Mouse (Mus musculus) heart, adult 2 months (tissue): ENCODE results near the gene Erc1. TPM values are rescaled to one million over a fixed set of nuclear protein-coding genes. Genes with fewer than 3 reads are reported as not detected.

Experiments
- DNase-seq, 2 experiments: peaks; one replicate each; pipeline ENCODE4 v3.0.0; 2021
- H3K27ac ChIP-seq: fragments of 200-600 bp; 2 replicates; pipeline ENCODE4 v1.8.1; 2022
- H3K27me3 ChIP-seq: fragments of 200-500 bp; 2 replicates; pipeline ENCODE4 v1.6.1; 2012; ENCODE audit warnings: mild to moderate bottlenecking, low read length, inconsistent platforms, mixed read lengths; ENCODE audit not compliant: control insufficient read depth, insufficient read depth
- H3K36me3 ChIP-seq: fragments of 200-500 bp; 2 replicates; pipeline ENCODE4 v1.6.1; 2012; ENCODE audit warnings: low read length, inconsistent platforms; ENCODE audit not compliant: control insufficient read depth, insufficient read depth
- H3K4me1 ChIP-seq: fragments of 200-500 bp; 2 replicates; pipeline ENCODE4 v1.6.1; 2011; ENCODE audit warnings: low read length; ENCODE audit not compliant: control insufficient read depth, insufficient read depth
- H3K4me3 ChIP-seq: fragments of 200-600 bp; 2 replicates; pipeline ENCODE4 v1.8.1; 2022
- H3K79me2 ChIP-seq: fragments of 200-500 bp; replicated peaks from 2 replicates; pipeline ENCODE4 v1.6.1; 2012; ENCODE audit warnings: mild to moderate bottlenecking, inconsistent platforms, low read length, moderate library complexity, mixed read lengths; ENCODE audit not compliant: control insufficient read depth, insufficient read depth
- H3K9ac ChIP-seq: fragments of 200-500 bp; 2 replicates; pipeline ENCODE4 v1.6.1; 2012; ENCODE audit warnings: low read depth, mild to moderate bottlenecking, control low read depth, inconsistent platforms, low read length, mixed read lengths
- CTCF ChIP-seq: fragments of 200-600 bp; IDR thresholded peaks from 2 replicates; pipeline ENCODE4 v1.8.1; 2022; ENCODE audit warnings: antibody characterized with exemption, mild to moderate bottlenecking, moderate library complexity
- EP300 ChIP-seq: fragments of 200-500 bp; IDR thresholded peaks from 2 replicates; pipeline ENCODE4 v1.6.1; 2011; ENCODE audit warnings: low read depth, low read length, control low read depth; ENCODE audit not compliant: insufficient read depth
- POLR2A ChIP-seq: fragments of 200-500 bp; IDR thresholded peaks from 2 replicates; pipeline ENCODE4 v1.6.1; 2011; ENCODE audit warnings: mild to moderate bottlenecking, low read depth, low read length, control low read depth; ENCODE audit not compliant: insufficient read depth
- WGBS: fragments of 180-500 bp; shearing (Covaris S2); methylation state at CpG from one replicate; pipeline ENCODE4 v1.1.7; 2018; 5-methylcytosine and 5-hydroxymethylcytosine counted together
- intact Hi-C: fragments of 180-260 bp; cut with DNase I; formaldehyde crosslinking; loops from one replicate; pipeline ENCODE4 v1.15.1; 2025
- long read RNA-seq: library from polyadenylated mRNA; stranded (forward); transcript quantifications from one replicate; pipeline ENCODE4 v2.0.0, GENCODE M21; 2021
- polyA plus RNA-seq: library from polyadenylated mRNA; depleted of rRNA; stranded (reverse); fragments of >200 nt; gene quantifications from 2 replicates; pipeline ENCODE4 v1.2.3, GENCODE M21; 2012; rRNA removed
- total RNA-seq, 2 experiments: library from RNA; stranded (reverse); gene quantifications; 2 replicates each; pipeline ENCODE4 v1.2.3; 2021

Erc1 gene
- total RNA-seq (10 to 100 TPM; 36.0 to 41.8 TPM), polyA plus RNA-seq (15.0 and 29.1 TPM in 2 replicates)
- long read RNA-seq, partial matches to known transcripts: 1 of 13 reads
- long read RNA-seq, other reads (novel, unspliced or antisense): 12 of 13 reads

- intact Hi-C loops: loop anchor here (2.0 to 5.0 kb wide), 2 partner anchors 55 to 366 kb away; partner anchors contain the start of gene Rad52
- H3K9ac ChIP-seq: peak within 1 kb of the TSS; percentile 99
- whole genome bisulfite sequencing: under 1% methylated on average over 44 of the region's 73 CpGs
- no peak; the same call in 1 of the 2 replicates for TF ChIP-seq POLR2A
- no peak for TF ChIP-seq CTCF
- TF ChIP-seq EP300: peak; percentile 68; the same call in 1 of the 2 replicates
- H3K27me3 ChIP-seq: no peaks in the 10 kb centered on the region
- peaks cover 4% of the 10 kb centered on the region; the same call in 1 of the 2 replicates for H3K36me3 ChIP-seq
- peak within 1 kb of the TSS; percentile 97 for H3K27ac ChIP-seq
- H3K79me2 ChIP-seq: peaks cover 4% of the 10 kb centered on the region; the same call in 1 of the 2 replicates
- peak within 1 kb of the TSS; percentile 70 for H3K4me3 ChIP-seq
- H3K4me1 ChIP-seq: peaks cover 4% of the 10 kb centered on the region
- DNase-seq: peak; percentile 94 to 96
Observed at GRCm38 (mm10) chr6:119848034-119848695, at the start of gene Erc1. TSS of gene Erc1 (minus strand) at chr6:119848167.

- H3K4me3 ChIP-seq: no peak overlapping the region
- H3K27ac ChIP-seq: no peak overlapping the region
- intact Hi-C loops: no loop called here
- no peaks in the 10 kb centered on the region for H3K4me1 ChIP-seq
- no peak for DNase-seq
- H3K27me3 ChIP-seq: no peaks in the 10 kb centered on the region
- TF ChIP-seq POLR2A (no peak), EP300 (no peak), CTCF (no peak)
- no peaks in the 10 kb centered on the region for H3K79me2 ChIP-seq
- no peak overlapping the region for H3K9ac ChIP-seq
- no peaks in the 10 kb centered on the region for H3K36me3 ChIP-seq
- 74% methylated on average over 7 of the region's 7 CpGs for WGBS
Observed at GRCm38 (mm10) chr6:119892711-119893110, 44.7 kb upstream of the Erc1 start.

- Histone ChIP-seq H3K4me1 (no peaks in the 10 kb centered on the region), H3K27ac (no peak overlapping the region), H3K4me3 (no peak overlapping the region), H3K79me2 (no peaks in the 10 kb centered on the region), H3K9ac (no peak overlapping the region), H3K27me3 (no peaks in the 10 kb centered on the region), H3K36me3 (no peaks in the 10 kb centered on the region)
- WGBS: 54% methylated on average over 7 of the region's 7 CpGs
- DNase-seq: no peak
- intact Hi-C loops: no loop called here
- no peak for TF ChIP-seq POLR2A
- 0 out of 2 replicates have a peak, but pooled peaks have one; percentile 32 for TF ChIP-seq EP300
- no peak for TF ChIP-seq CTCF
Observed at GRCm38 (mm10) chr6:119883151-119883550, 35.2 kb upstream of the Erc1 start.

GRCm38 (mm10) chr6:119864341-119865034 lies 16.5 kb upstream of the Erc1 start:
- DNase-seq: peak; percentile 71 to 82
- WGBS: 31% methylated on average over 11 of the region's 11 CpGs
- Histone ChIP-seq H3K79me2 (no peaks in the 10 kb centered on the region), H3K36me3 (no peaks in the 10 kb centered on the region), H3K4me1 (no peaks in the 10 kb centered on the region), H3K9ac (no peak overlapping the region), H3K4me3 (no peak overlapping the region), H3K27ac (no peak overlapping the region), H3K27me3 (no peaks in the 10 kb centered on the region)
- intact Hi-C loops: no loop called here
- no peak for TF ChIP-seq CTCF

- H3K27me3 ChIP-seq: no peaks in the 10 kb centered on the region
- H3K27ac ChIP-seq: no peak overlapping the region
- H3K36me3 ChIP-seq: no peaks in the 10 kb centered on the region
- intact Hi-C loops: no loop called here
- H3K79me2 ChIP-seq: no peaks in the 10 kb centered on the region
- WGBS: 76% methylated on average over 8 of the region's 8 CpGs
- H3K9ac ChIP-seq: no peak overlapping the region
- H3K4me3 ChIP-seq: no peak overlapping the region
- TF ChIP-seq CTCF (no peak), EP300 (no peak), POLR2A (no peak)
- H3K4me1 ChIP-seq: no peaks in the 10 kb centered on the region
- DNase-seq: no peak
Observed at GRCm38 (mm10) chr6:119861519-119861918, 13.6 kb upstream of the Erc1 start.

GRCm38 (mm10) chr6:119860236-119860635 lies 12.3 kb upstream of the Erc1 start:
- Histone ChIP-seq H3K27me3 (no peaks in the 10 kb centered on the region), H3K9ac (no peak overlapping the region), H3K79me2 (no peaks in the 10 kb centered on the region), H3K4me1 (no peaks in the 10 kb centered on the region), H3K4me3 (no peak overlapping the region), H3K27ac (no peak overlapping the region), H3K36me3 (no peaks in the 10 kb centered on the region)
- no peak for DNase-seq
- 91% methylated on average over 2 of the region's 2 CpGs for WGBS
- intact Hi-C loops: no loop called here
- TF ChIP-seq EP300 (no peak), CTCF (no peak), POLR2A (no peak)
